Mouse (Mus musculus): ENCODE results near the gene Psmg1. TPM values are rescaled to one million over a fixed set of nuclear protein-coding genes. Genes with fewer than 3 reads are reported as not detected.

Psmg1 gene
- 86.8 and 92.6 TPM in 2 replicates for polyA plus RNA-seq (2014; fragmentation: Nextera tagmentation; extraction: Ambion mirVana)

- ATAC-seq (ENCODE audit: insufficient read depth, low FRiP score, low TSS enrichment): peak; percentile 93
- H3K36me3 ChIP-seq (ENCODE audit: control insufficient read depth, insufficient read depth, low read length): no peaks in the 10 kb centered on the region
- H3K27me3 ChIP-seq (ENCODE audit: control insufficient read depth, insufficient read depth, low read length): no peaks in the 10 kb centered on the region
- H3K4me2 ChIP-seq (ENCODE audit: low read depth): peak within 1 kb of the TSS; percentile 42
- under 1% methylated on average over 57 of the region's 62 CpGs for WGBS
- no peaks in the 10 kb centered on the region for H3K9me3 ChIP-seq (ENCODE audit: control insufficient read depth, low read length)
- H3K9ac ChIP-seq (ENCODE audit: low read length): peak within 1 kb of the TSS; percentile 85
- H3K4me3 ChIP-seq (ENCODE audit: low read depth, low read length): peak within 1 kb of the TSS; percentile 75
- H3K4me1 ChIP-seq (ENCODE audit: control insufficient read depth, insufficient read depth, low read length): peaks cover 6% of the 10 kb centered on the region; the same call in 1 of the 2 replicates
- H3K27ac ChIP-seq (ENCODE audit: low read depth, low read length): peak within 1 kb of the TSS; percentile 37
- peak; percentile 97 for DNase-seq (ENCODE audit: low spot score)
These were observed at the start of gene Psmg1 for GRCm38 (mm10) chr16:95990462-95991121. Gene Psmg1, minus strand, starts transcription at chr16:95990960.

GRCm38 (mm10) chr16:96039538-96039937 is 48.8 kb upstream of the Psmg1 start:
- ATAC-seq (ENCODE audit: insufficient read depth, low FRiP score, low TSS enrichment): no peak
- peaks cover 27% of the 10 kb centered on the region for H3K36me3 ChIP-seq (ENCODE audit: control insufficient read depth, insufficient read depth, low read length)
- H3K4me3 ChIP-seq (ENCODE audit: low read depth, low read length): no peak overlapping the region
- H3K4me2 ChIP-seq (ENCODE audit: low read depth): no peak overlapping the region
- H3K9me3 ChIP-seq (ENCODE audit: control insufficient read depth, low read length): no peaks in the 10 kb centered on the region
- no peak overlapping the region for H3K9ac ChIP-seq (ENCODE audit: low read length)
- WGBS: 81% methylated on average over 6 of the region's 6 CpGs
- no peaks in the 10 kb centered on the region for H3K27me3 ChIP-seq (ENCODE audit: control insufficient read depth, insufficient read depth, low read length)
- no peaks in the 10 kb centered on the region for H3K4me1 ChIP-seq (ENCODE audit: control insufficient read depth, insufficient read depth, low read length)
- H3K27ac ChIP-seq (ENCODE audit: low read depth, low read length): no peak overlapping the region
- DNase-seq (ENCODE audit: low spot score): no peak

- DNase-seq (ENCODE audit: low spot score): peak; percentile 18
- 75% methylated on average over 6 of the region's 6 CpGs for WGBS
- H3K36me3 ChIP-seq (ENCODE audit: control insufficient read depth, insufficient read depth, low read length): peaks cover 26% of the 10 kb centered on the region
These were observed 43.7 kb upstream of the Psmg1 start for GRCm38 (mm10) chr16:96034473-96034872.

GRCm38 (mm10) chr16:96032368-96033043 is 41.7 kb upstream of the Psmg1 start:
- 93% methylated on average over 13 of the region's 13 CpGs for WGBS
- Histone ChIP-seq H3K9ac (ENCODE audit: low read length) (no peak overlapping the region), H3K9me3 (ENCODE audit: control insufficient read depth, low read length) (no peaks in the 10 kb centered on the region), H3K27ac (ENCODE audit: low read depth, low read length) (no peak overlapping the region), H3K4me3 (ENCODE audit: low read depth, low read length) (no peak overlapping the region), H3K4me1 (ENCODE audit: control insufficient read depth, insufficient read depth, low read length) (no peaks in the 10 kb centered on the region), H3K36me3 (ENCODE audit: control insufficient read depth, insufficient read depth, low read length) (peaks cover 27% of the 10 kb centered on the region), H3K27me3 (ENCODE audit: control insufficient read depth, insufficient read depth, low read length) (no peaks in the 10 kb centered on the region), H3K4me2 (ENCODE audit: low read depth) (no peak overlapping the region)
- DNase-seq (ENCODE audit: low spot score): no peak
- ATAC-seq (ENCODE audit: insufficient read depth, low FRiP score, low TSS enrichment): no peak

More at GRCm38 (mm10) chr16:96034473-96034872, 43.7 kb upstream of the Psmg1 start:
- no peaks in the 10 kb centered on the region for H3K27me3 ChIP-seq (ENCODE audit: control insufficient read depth, insufficient read depth, low read length)
- no peak overlapping the region for H3K4me3 ChIP-seq (ENCODE audit: low read depth, low read length)
- H3K4me2 ChIP-seq (ENCODE audit: low read depth): no peak overlapping the region
- no peak for ATAC-seq (ENCODE audit: insufficient read depth, low FRiP score, low TSS enrichment)
- no peaks in the 10 kb centered on the region for H3K4me1 ChIP-seq (ENCODE audit: control insufficient read depth, insufficient read depth, low read length)
- no peak overlapping the region for H3K27ac ChIP-seq (ENCODE audit: low read depth, low read length)
- no peak overlapping the region for H3K9ac ChIP-seq (ENCODE audit: low read length)
- no peaks in the 10 kb centered on the region for H3K9me3 ChIP-seq (ENCODE audit: control insufficient read depth, low read length)

GRCm38 (mm10) chr16:96030476-96031102 is 39.8 kb upstream of the Psmg1 start:
- no peaks in the 10 kb centered on the region for H3K9me3 ChIP-seq (ENCODE audit: control insufficient read depth, low read length)
- no peak for ATAC-seq (ENCODE audit: insufficient read depth, low FRiP score, low TSS enrichment)
- H3K4me3 ChIP-seq (ENCODE audit: low read depth, low read length): no peak overlapping the region
- H3K4me1 ChIP-seq (ENCODE audit: control insufficient read depth, insufficient read depth, low read length): no peaks in the 10 kb centered on the region
- H3K36me3 ChIP-seq (ENCODE audit: control insufficient read depth, insufficient read depth, low read length): peaks cover 22% of the 10 kb centered on the region; the same call in 1 of the 2 replicates
- H3K4me2 ChIP-seq (ENCODE audit: low read depth): no peak overlapping the region
- WGBS: 97% methylated on average over 2 of the region's 2 CpGs
- H3K9ac ChIP-seq (ENCODE audit: low read length): no peak overlapping the region
- H3K27me3 ChIP-seq (ENCODE audit: control insufficient read depth, insufficient read depth, low read length): no peaks in the 10 kb centered on the region
- no peak overlapping the region for H3K27ac ChIP-seq (ENCODE audit: low read depth, low read length)
- no peak for DNase-seq (ENCODE audit: low spot score)

GRCm38 (mm10) chr16:96026256-96026655 is 35.5 kb upstream of the Psmg1 start:
- WGBS: 89% methylated on average over 5 of the region's 5 CpGs
- H3K36me3 ChIP-seq (ENCODE audit: control insufficient read depth, insufficient read depth, low read length): peaks cover 23% of the 10 kb centered on the region

GRCm38 (mm10) chr16:96025244-96025643 is 34.5 kb upstream of the Psmg1 start:
- DNase-seq (ENCODE audit: low spot score) (no peak), ATAC-seq (ENCODE audit: insufficient read depth, low FRiP score, low TSS enrichment) (no peak)
- Histone ChIP-seq H3K27ac (ENCODE audit: low read depth, low read length) (no peak overlapping the region), H3K9ac (ENCODE audit: low read length) (no peak overlapping the region), H3K4me2 (ENCODE audit: low read depth) (no peak overlapping the region), H3K27me3 (ENCODE audit: control insufficient read depth, insufficient read depth, low read length) (no peaks in the 10 kb centered on the region), H3K4me1 (ENCODE audit: control insufficient read depth, insufficient read depth, low read length) (no peaks in the 10 kb centered on the region), H3K36me3 (ENCODE audit: control insufficient read depth, insufficient read depth, low read length) (peaks cover 19% of the 10 kb centered on the region), H3K9me3 (ENCODE audit: control insufficient read depth, low read length) (no peaks in the 10 kb centered on the region), H3K4me3 (ENCODE audit: low read depth, low read length) (no peak overlapping the region)
- 87% methylated on average over 3 of the region's 3 CpGs for WGBS

More at GRCm38 (mm10) chr16:96026256-96026655, 35.5 kb upstream of the Psmg1 start:
- Histone ChIP-seq H3K4me1 (ENCODE audit: control insufficient read depth, insufficient read depth, low read length) (no peaks in the 10 kb centered on the region), H3K9me3 (ENCODE audit: control insufficient read depth, low read length) (no peaks in the 10 kb centered on the region), H3K27me3 (ENCODE audit: control insufficient read depth, insufficient read depth, low read length) (no peaks in the 10 kb centered on the region), H3K4me3 (ENCODE audit: low read depth, low read length) (no peak overlapping the region), H3K27ac (ENCODE audit: low read depth, low read length) (no peak overlapping the region), H3K4me2 (ENCODE audit: low read depth) (no peak overlapping the region), H3K9ac (ENCODE audit: low read length) (no peak overlapping the region)
- ATAC-seq (ENCODE audit: insufficient read depth, low FRiP score, low TSS enrichment): no peak
- DNase-seq (ENCODE audit: low spot score): no peak

GRCm38 (mm10) chr16:96021045-96021444 is 30.3 kb upstream of the Psmg1 start:
- peaks cover 26% of the 10 kb centered on the region for H3K36me3 ChIP-seq (ENCODE audit: control insufficient read depth, insufficient read depth, low read length)
- no peak overlapping the region for H3K9ac ChIP-seq (ENCODE audit: low read length)
- H3K9me3 ChIP-seq (ENCODE audit: control insufficient read depth, low read length): no peaks in the 10 kb centered on the region
- no peak overlapping the region for H3K4me2 ChIP-seq (ENCODE audit: low read depth)
- ATAC-seq (ENCODE audit: insufficient read depth, low FRiP score, low TSS enrichment) (no peak), DNase-seq (ENCODE audit: low spot score) (no peak)
- H3K4me3 ChIP-seq (ENCODE audit: low read depth, low read length): no peak overlapping the region
- WGBS: 94% methylated on average over 10 of the region's 10 CpGs
- H3K27ac ChIP-seq (ENCODE audit: low read depth, low read length): no peak overlapping the region
- H3K4me1 ChIP-seq (ENCODE audit: control insufficient read depth, insufficient read depth, low read length): no peaks in the 10 kb centered on the region
- no peaks in the 10 kb centered on the region for H3K27me3 ChIP-seq (ENCODE audit: control insufficient read depth, insufficient read depth, low read length)
